Mouse (Mus musculus): ENCODE measurements at regions not wholly inside any gene's neighbourhood (a gene's known extent, or its start where the extent isn't known, plus 50 kb on each side); places are given as distances from the start of the nearest gene placed in this dataset.

DNA sequence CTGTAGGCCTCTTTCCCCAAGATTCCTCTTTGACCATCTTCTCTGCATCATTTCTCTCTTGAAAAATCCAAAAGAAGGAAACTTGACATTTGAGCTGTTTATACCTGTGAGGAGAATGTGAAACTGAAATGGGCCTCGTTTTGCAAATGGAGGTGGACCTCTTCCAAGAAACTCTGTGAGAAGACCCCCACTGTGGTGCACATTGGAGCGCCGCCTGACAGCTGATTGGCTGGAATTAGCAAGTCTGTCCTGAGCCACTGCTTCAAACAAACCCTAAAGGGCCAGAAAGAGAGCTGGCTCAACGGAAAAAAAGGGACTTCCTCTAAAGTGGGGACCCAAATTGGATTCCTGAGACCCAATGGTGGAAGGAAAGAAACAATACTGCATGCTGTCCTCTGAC is 250.9 kb upstream of the Trpc7 start:
- H3K4me2 ChIP-seq (replicated peaks; ENCODE audit: low read depth) = no peak overlapping the region
- no peak for TF ChIP-seq CTCF (IDR thresholded peaks at IDR 0.05; ENCODE audit: low read depth)
- 56% methylated on average over 4 of the region's 4 CpGs for WGBS
- H3K27ac ChIP-seq (ENCODE audit: low read depth, low read length) = no peak overlapping the region
- H3K9me3 ChIP-seq (ENCODE audit: control insufficient read depth) = no peaks in the 10 kb centered on the region
- H3K4me1 ChIP-seq (replicated peaks; ENCODE audit: control insufficient read depth, insufficient read depth, low read length) = no peaks in the 10 kb centered on the region
- no peaks in the 10 kb centered on the region for H3K27me3 ChIP-seq (replicated peaks; ENCODE audit: control insufficient read depth, insufficient read depth, low read length)
- no peak overlapping the region for H3K4me3 ChIP-seq (ENCODE audit: low read depth, low read length)
- H3K36me3 ChIP-seq (ENCODE audit: control insufficient read depth, insufficient read depth) = no peaks in the 10 kb centered on the region
- no peak overlapping the region for H3K9ac ChIP-seq (ENCODE audit: low read depth, low read length)
- no peak for ATAC-seq

DNA sequence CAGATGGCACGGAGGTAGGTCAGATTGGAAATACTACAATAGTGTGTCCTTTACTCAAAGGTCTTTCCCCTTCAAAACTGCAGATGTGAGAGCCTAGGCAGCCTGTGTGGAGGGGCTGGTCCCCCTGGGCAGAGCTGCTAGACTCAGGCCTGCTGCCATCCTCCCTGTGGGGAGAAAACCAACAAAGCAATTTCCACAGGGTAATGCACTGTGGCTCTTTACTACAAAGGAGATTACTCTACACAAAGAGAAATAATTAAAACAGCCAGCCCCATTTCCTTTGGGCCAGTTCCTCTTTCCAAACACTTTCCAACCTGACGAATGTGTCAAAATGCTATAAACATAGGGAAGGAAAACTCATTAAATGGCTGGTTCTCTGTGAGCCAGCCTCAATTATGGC is 250.0 kb upstream of the Trpc7 start:
- Histone ChIP-seq H3K4me1 (replicated peaks; ENCODE audit: control insufficient read depth, insufficient read depth, low read length) (no peaks in the 10 kb centered on the region), H3K36me3 (ENCODE audit: control insufficient read depth, insufficient read depth) (no peaks in the 10 kb centered on the region), H3K9me3 (ENCODE audit: control insufficient read depth) (no peaks in the 10 kb centered on the region), H3K9ac (ENCODE audit: low read depth, low read length) (no peak overlapping the region), H3K4me2 (replicated peaks; ENCODE audit: low read depth) (no peak overlapping the region), H3K27ac (ENCODE audit: low read depth, low read length) (no peak overlapping the region), H3K27me3 (replicated peaks; ENCODE audit: control insufficient read depth, insufficient read depth, low read length) (no peaks in the 10 kb centered on the region), H3K4me3 (ENCODE audit: low read depth, low read length) (no peak overlapping the region)
- ATAC-seq = no peak
- TF ChIP-seq CTCF (IDR thresholded peaks at IDR 0.05; ENCODE audit: low read depth) = no peak
- 67% methylated on average over 2 of the region's 2 CpGs for WGBS

DNA sequence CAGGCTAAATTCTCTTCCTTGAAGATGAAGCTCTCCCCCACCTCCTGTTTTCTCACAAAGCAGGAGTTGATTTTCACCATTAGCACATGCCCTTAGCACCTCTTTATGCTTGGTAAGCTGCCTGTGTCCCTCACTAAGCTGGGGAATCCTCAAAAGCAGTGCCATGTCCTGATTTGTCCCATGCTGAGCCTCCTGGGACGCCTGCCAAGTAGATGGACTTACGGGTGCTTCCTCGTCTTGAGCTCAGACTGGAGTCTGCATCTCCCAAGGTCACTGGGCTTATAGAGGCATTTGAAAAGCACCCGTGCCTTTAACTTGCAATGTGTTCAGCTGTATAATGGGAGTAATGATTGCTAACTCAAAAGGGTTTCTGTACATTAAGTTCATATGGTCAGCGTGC is 247.1 kb upstream of the Trpc7 start:
- no peak for ATAC-seq
- Histone ChIP-seq H3K9me3 (ENCODE audit: control insufficient read depth) (no peaks in the 10 kb centered on the region), H3K9ac (ENCODE audit: low read depth, low read length) (no peak overlapping the region), H3K4me3 (ENCODE audit: low read depth, low read length) (no peak overlapping the region), H3K27ac (ENCODE audit: low read depth, low read length) (no peak overlapping the region), H3K4me2 (replicated peaks; ENCODE audit: low read depth) (no peak overlapping the region), H3K27me3 (replicated peaks; ENCODE audit: control insufficient read depth, insufficient read depth, low read length) (no peaks in the 10 kb centered on the region), H3K36me3 (ENCODE audit: control insufficient read depth, insufficient read depth) (no peaks in the 10 kb centered on the region), H3K4me1 (replicated peaks; ENCODE audit: control insufficient read depth, insufficient read depth, low read length) (no peaks in the 10 kb centered on the region)
- no peak for TF ChIP-seq CTCF (IDR thresholded peaks at IDR 0.05; ENCODE audit: low read depth)
- 40% methylated on average over 5 of the region's 5 CpGs for WGBS

DNA sequence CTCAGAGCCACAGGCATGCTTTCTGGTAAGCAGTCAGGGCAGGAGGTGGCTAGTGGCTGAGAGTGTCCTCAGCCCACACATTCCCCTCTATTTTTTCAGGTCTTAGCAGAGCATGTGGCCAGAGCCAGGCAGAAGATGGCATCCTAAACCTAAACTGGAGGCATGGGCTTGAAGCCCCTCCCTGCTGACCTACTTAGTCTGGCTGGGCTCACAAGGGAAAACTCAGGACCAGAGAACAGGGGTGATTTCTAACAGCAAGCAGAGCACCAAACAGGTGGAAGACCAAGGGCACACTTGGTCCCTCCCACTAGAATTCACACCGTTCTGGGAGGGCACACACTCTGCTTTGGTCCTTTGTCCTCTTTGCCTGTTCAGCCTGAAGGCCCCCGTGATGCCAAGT is 246.6 kb upstream of the Trpc7 start:
- H3K27me3 ChIP-seq (replicated peaks; ENCODE audit: control insufficient read depth, insufficient read depth, low read length) = no peaks in the 10 kb centered on the region
- H3K4me3 ChIP-seq (ENCODE audit: low read depth, low read length) = no peak overlapping the region
- ATAC-seq = no peak
- no peak for TF ChIP-seq CTCF (IDR thresholded peaks at IDR 0.05; ENCODE audit: low read depth)
- H3K9me3 ChIP-seq (ENCODE audit: control insufficient read depth) = no peaks in the 10 kb centered on the region
- H3K4me2 ChIP-seq (replicated peaks; ENCODE audit: low read depth) = no peak overlapping the region
- H3K9ac ChIP-seq (ENCODE audit: low read depth, low read length) = no peak overlapping the region
- H3K4me1 ChIP-seq (replicated peaks; ENCODE audit: control insufficient read depth, insufficient read depth, low read length) = no peaks in the 10 kb centered on the region
- WGBS = 26% methylated on average over 2 of the region's 2 CpGs
- no peak overlapping the region for H3K27ac ChIP-seq (ENCODE audit: low read depth, low read length)
- H3K36me3 ChIP-seq (ENCODE audit: control insufficient read depth, insufficient read depth) = no peaks in the 10 kb centered on the region

DNA sequence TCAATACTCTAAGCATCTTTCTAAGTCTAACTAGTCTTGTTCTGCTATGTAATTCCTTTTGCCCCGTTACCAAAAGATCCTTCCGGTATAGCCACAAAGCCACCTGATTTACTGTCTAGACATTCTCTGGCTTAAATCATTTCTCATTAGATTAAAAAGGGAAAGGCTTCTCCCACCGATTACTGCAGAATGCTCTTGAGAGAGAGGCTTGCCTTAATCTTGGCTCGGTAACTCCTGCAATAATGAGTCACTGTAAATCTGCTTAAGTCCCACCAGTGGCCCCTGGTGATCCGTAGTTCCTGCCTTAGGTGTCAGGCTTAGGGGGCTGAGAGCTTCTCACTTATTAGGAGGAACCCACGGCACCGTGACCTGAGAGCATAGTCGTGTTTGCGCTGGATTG is 220.1 kb upstream of the Trpc7 start:
- 59% methylated on average over 9 of the region's 9 CpGs for WGBS
- Histone ChIP-seq H3K27ac (ENCODE audit: low read depth, low read length) (no peak overlapping the region), H3K4me3 (ENCODE audit: low read depth, low read length) (no peak overlapping the region), H3K4me2 (replicated peaks; ENCODE audit: low read depth) (no peak overlapping the region), H3K9me3 (ENCODE audit: control insufficient read depth) (no peaks in the 10 kb centered on the region), H3K27me3 (replicated peaks; ENCODE audit: control insufficient read depth, insufficient read depth, low read length) (no peaks in the 10 kb centered on the region), H3K4me1 (replicated peaks; ENCODE audit: control insufficient read depth, insufficient read depth, low read length) (no peaks in the 10 kb centered on the region), H3K36me3 (ENCODE audit: control insufficient read depth, insufficient read depth) (no peaks in the 10 kb centered on the region), H3K9ac (ENCODE audit: low read depth, low read length) (no peak overlapping the region)
- no peak for ATAC-seq
- TF ChIP-seq CTCF (IDR thresholded peaks at IDR 0.05; ENCODE audit: low read depth) = no peak

DNA sequence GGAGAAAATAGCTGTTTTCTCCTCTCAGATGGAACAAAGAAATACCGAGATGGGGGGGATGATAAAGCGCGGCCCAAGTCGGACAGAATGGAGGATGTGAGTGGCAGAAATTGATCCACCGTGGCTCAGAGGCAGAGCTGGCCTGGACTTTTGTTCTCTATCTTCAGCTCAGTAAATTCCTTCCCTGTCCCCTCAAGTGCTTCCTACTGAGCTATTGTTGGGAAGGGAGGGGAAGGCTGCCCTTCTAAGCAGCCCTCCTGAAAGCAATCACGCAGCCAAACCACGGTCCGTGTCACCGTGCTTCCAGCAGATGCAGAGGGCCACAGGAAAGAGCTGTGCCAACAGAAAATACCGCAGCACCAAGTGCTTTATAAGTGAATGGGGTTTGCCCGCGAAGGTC is 212.2 kb upstream of the Trpc7 start:
- Histone ChIP-seq H3K27ac (ENCODE audit: low read depth, low read length) (no peak overlapping the region), H3K9me3 (ENCODE audit: control insufficient read depth) (no peaks in the 10 kb centered on the region), H3K9ac (ENCODE audit: low read depth, low read length) (no peak overlapping the region), H3K4me3 (ENCODE audit: low read depth, low read length) (no peak overlapping the region), H3K4me2 (replicated peaks; ENCODE audit: low read depth) (no peak overlapping the region), H3K36me3 (ENCODE audit: control insufficient read depth, insufficient read depth) (no peaks in the 10 kb centered on the region), H3K27me3 (replicated peaks; ENCODE audit: control insufficient read depth, insufficient read depth, low read length) (no peaks in the 10 kb centered on the region), H3K4me1 (replicated peaks; ENCODE audit: control insufficient read depth, insufficient read depth, low read length) (no peaks in the 10 kb centered on the region)
- no peak for TF ChIP-seq CTCF (IDR thresholded peaks at IDR 0.05; ENCODE audit: low read depth)
- WGBS = 24% methylated on average over 12 of the region's 12 CpGs
- ATAC-seq = no peak

DNA sequence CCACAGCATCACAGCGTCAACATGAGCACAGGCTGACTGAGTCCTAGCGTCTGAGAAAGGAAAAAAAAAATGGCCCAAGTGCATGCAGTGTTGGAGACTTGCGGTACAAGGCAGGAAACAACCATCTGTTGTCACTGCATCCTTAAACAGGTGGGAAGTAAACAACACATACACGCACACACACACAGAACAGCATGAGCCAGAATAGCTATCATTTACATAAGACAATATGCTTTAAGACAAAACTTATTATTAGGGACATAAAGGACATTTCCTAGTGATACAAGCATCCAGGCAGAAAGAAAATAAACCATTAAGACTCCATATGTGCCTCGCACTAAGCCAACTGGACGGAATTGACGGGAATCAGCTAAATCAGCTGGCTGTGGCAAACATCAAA is 203.8 kb upstream of the Trpc7 start:
- Histone ChIP-seq H3K4me1 (replicated peaks; ENCODE audit: control insufficient read depth, insufficient read depth, low read length) (no peaks in the 10 kb centered on the region), H3K9ac (ENCODE audit: low read depth, low read length) (no peak overlapping the region), H3K9me3 (ENCODE audit: control insufficient read depth) (no peaks in the 10 kb centered on the region), H3K27me3 (replicated peaks; ENCODE audit: control insufficient read depth, insufficient read depth, low read length) (no peaks in the 10 kb centered on the region), H3K27ac (ENCODE audit: low read depth, low read length) (no peak overlapping the region), H3K36me3 (ENCODE audit: control insufficient read depth, insufficient read depth) (no peaks in the 10 kb centered on the region), H3K4me2 (replicated peaks; ENCODE audit: low read depth) (no peak overlapping the region), H3K4me3 (ENCODE audit: low read depth, low read length) (no peak overlapping the region)
- no peak for TF ChIP-seq CTCF (IDR thresholded peaks at IDR 0.05; ENCODE audit: low read depth)
- 87% methylated on average over 7 of the region's 7 CpGs for WGBS
- ATAC-seq = no peak
